Mouse (Mus musculus): ENCODE results near the gene Dap. TPM values are rescaled to one million over a fixed set of nuclear protein-coding genes. Genes with fewer than 3 reads are reported as not detected.

The Dap gene
- polyA plus RNA-seq, 1 experiment from 2014 or later: 87.1 TPM

- Histone ChIP-seq H3K4me2 (replicated peaks; ENCODE audit: low read depth, low read length) (no peak overlapping the region), H3K27me3 (ENCODE audit: control insufficient read depth, insufficient read depth, low read length) (no peaks in the 10 kb centered on the region), H3K4me3 (ENCODE audit: low read length) (no peak overlapping the region), H3K9ac (ENCODE audit: low read depth, low read length) (no peak overlapping the region), H3K36me3 (ENCODE audit: control insufficient read depth, insufficient read depth, low read length) (no peaks in the 10 kb centered on the region), H3K27ac (ENCODE audit: low read depth, low read length) (no peak overlapping the region), H3K4me1 (ENCODE audit: control insufficient read depth, insufficient read depth, low read length) (peaks cover 14% of the 10 kb centered on the region), H3K9me3 (ENCODE audit: control insufficient read depth, low read length) (no peaks in the 10 kb centered on the region)
- ATAC-seq (ENCODE audit: low FRiP score, low TSS enrichment): no peak
- WGBS: 90% methylated on average over 4 of the region's 4 CpGs
Measured at GRCm38 (mm10) chr15:31253963-31254362, 29.8 kb downstream of the Dap start.

DNA sequence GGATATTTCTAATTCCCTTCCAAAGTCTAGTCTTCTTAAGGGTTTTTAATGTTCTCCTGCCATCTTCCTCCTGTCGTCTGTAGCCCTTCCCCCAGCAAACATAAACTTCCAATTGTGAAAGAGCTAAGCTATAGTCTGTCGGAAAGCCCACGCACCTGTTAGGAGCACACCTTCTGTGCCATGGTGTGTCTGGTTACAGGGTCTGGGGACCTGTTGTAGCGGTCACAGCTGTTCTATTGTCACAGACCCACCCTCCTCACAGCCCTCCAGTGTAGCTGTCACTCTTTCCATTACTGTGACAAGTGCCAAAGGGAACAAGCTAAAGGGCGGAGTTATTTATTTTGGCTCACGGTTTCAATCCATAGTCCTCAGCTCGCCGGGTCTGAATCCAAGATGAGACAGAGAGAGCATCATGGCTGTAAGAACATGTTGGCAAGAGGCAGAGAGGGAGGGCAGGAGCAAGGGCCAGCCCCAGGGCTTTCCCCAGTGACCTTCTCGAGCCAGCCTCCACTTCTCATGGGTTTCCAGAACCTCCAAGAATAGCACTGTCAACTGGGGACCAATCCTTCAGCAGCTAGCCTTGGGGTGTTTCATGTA lies 30.9 kb downstream of the Dap start:
- peaks cover 14% of the 10 kb centered on the region for H3K4me1 ChIP-seq (ENCODE audit: control insufficient read depth, insufficient read depth, low read length)

GRCm38 (mm10) chr15:31255762-31256161 lies 31.6 kb downstream of the Dap start:
- H3K27ac ChIP-seq (ENCODE audit: low read depth, low read length): no peak overlapping the region
- H3K9ac ChIP-seq (ENCODE audit: low read depth, low read length): no peak overlapping the region
- no peak overlapping the region for H3K4me3 ChIP-seq (ENCODE audit: low read length)
- H3K4me1 ChIP-seq (ENCODE audit: control insufficient read depth, insufficient read depth, low read length): peaks cover 15% of the 10 kb centered on the region
- no peaks in the 10 kb centered on the region for H3K27me3 ChIP-seq (ENCODE audit: control insufficient read depth, insufficient read depth, low read length)
- WGBS: 74% methylated on average over 6 of the region's 6 CpGs
- H3K9me3 ChIP-seq (ENCODE audit: control insufficient read depth, low read length): no peaks in the 10 kb centered on the region
- no peak for ATAC-seq (ENCODE audit: low FRiP score, low TSS enrichment)
- no peak overlapping the region for H3K4me2 ChIP-seq (replicated peaks; ENCODE audit: low read depth, low read length)
- H3K36me3 ChIP-seq (ENCODE audit: control insufficient read depth, insufficient read depth, low read length): no peaks in the 10 kb centered on the region

More for the DNA sequence above, 30.9 kb downstream of the Dap start:
- no peak for ATAC-seq (ENCODE audit: low FRiP score, low TSS enrichment)
- H3K27me3 ChIP-seq (ENCODE audit: control insufficient read depth, insufficient read depth, low read length): no peaks in the 10 kb centered on the region
- H3K36me3 ChIP-seq (ENCODE audit: control insufficient read depth, insufficient read depth, low read length): no peaks in the 10 kb centered on the region
- H3K9me3 ChIP-seq (ENCODE audit: control insufficient read depth, low read length): no peaks in the 10 kb centered on the region
- 84% methylated on average over 9 of the region's 9 CpGs for WGBS
- H3K4me2 ChIP-seq (replicated peaks; ENCODE audit: low read depth, low read length): no peak overlapping the region
- no peak overlapping the region for H3K9ac ChIP-seq (ENCODE audit: low read depth, low read length)
- H3K27ac ChIP-seq (ENCODE audit: low read depth, low read length): no peak overlapping the region
- H3K4me3 ChIP-seq (ENCODE audit: low read length): no peak overlapping the region

DNA sequence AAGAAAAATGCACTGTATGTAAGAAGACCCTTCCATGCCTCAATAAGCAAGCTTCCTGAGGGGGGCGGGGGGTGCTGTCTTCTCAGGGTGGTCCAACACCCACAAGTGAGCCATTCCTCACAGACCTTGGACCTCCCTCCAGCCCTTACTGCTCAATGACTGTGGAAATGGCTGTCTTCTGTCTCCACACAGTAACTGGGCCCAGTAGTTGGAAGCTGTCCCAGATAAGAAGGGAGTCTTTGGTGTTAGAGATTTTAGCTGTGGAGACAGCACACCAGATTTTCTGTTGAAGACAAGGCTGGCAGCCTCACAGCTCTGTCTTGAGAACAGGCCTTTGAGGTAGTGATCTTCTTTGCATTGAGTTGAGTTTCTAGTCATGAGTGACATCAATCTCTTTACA lies 33.2 kb downstream of the Dap start:
- H3K27ac ChIP-seq (ENCODE audit: low read depth, low read length): no peak overlapping the region
- no peaks in the 10 kb centered on the region for H3K27me3 ChIP-seq (ENCODE audit: control insufficient read depth, insufficient read depth, low read length)
- H3K4me3 ChIP-seq (ENCODE audit: low read length): no peak overlapping the region
- peaks cover 26% of the 10 kb centered on the region for H3K4me1 ChIP-seq (ENCODE audit: control insufficient read depth, insufficient read depth, low read length)
- H3K9ac ChIP-seq (ENCODE audit: low read depth, low read length): no peak overlapping the region
- H3K36me3 ChIP-seq (ENCODE audit: control insufficient read depth, insufficient read depth, low read length): no peaks in the 10 kb centered on the region
- no peak overlapping the region for H3K4me2 ChIP-seq (replicated peaks; ENCODE audit: low read depth, low read length)
- no peaks in the 10 kb centered on the region for H3K9me3 ChIP-seq (ENCODE audit: control insufficient read depth, low read length)
- WGBS: 69% methylated on average over 1 of the region's 1 CpGs
- no peak for ATAC-seq (ENCODE audit: low FRiP score, low TSS enrichment)

DNA sequence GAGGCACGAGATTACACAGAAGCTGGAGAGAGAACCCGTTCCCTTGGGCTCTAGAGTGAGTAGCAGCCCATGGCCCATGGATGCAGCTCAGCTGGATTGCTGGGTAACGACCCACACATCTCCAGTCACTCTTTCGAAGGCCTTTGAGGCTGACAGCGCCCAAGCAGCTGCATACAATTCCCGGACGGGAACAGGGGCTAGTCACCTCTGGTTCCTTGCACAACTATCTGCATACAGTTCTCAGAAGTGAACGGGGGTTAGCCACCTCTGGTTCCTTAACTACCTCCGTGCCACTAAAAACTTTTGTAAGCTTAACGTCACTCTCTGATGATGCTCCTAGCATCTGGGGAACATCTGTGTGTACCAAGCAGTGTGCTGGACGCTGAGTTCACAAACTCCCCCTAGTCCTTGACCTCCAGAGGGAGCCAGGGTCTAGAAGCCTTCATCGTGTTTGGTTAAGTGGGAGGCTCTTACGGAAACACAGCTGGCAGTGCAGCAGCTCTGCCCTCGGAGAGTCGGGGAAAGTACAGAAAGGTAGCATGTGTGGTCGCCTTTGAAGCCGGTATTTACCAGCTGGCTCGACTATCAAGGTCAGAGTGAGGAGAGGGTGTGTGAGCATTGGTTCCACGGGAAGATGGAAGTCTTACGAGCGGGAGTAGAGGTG lies 34.0 kb downstream of the Dap start:
- H3K4me2 ChIP-seq (replicated peaks; ENCODE audit: low read depth, low read length): no peak overlapping the region
- H3K27me3 ChIP-seq (ENCODE audit: control insufficient read depth, insufficient read depth, low read length): no peaks in the 10 kb centered on the region
- peak; percentile 20; the same call in 1 of the 2 replicates for ATAC-seq (ENCODE audit: low FRiP score, low TSS enrichment)
- H3K4me3 ChIP-seq (ENCODE audit: low read length): no peak overlapping the region
- H3K9me3 ChIP-seq (ENCODE audit: control insufficient read depth, low read length): no peaks in the 10 kb centered on the region
- H3K36me3 ChIP-seq (ENCODE audit: control insufficient read depth, insufficient read depth, low read length): no peaks in the 10 kb centered on the region
- H3K4me1 ChIP-seq (ENCODE audit: control insufficient read depth, insufficient read depth, low read length): peaks cover 28% of the 10 kb centered on the region
- no peak overlapping the region for H3K9ac ChIP-seq (ENCODE audit: low read depth, low read length)
- WGBS: 48% methylated on average over 21 of the region's 21 CpGs
- H3K27ac ChIP-seq (ENCODE audit: low read depth, low read length): no peak overlapping the region

DNA sequence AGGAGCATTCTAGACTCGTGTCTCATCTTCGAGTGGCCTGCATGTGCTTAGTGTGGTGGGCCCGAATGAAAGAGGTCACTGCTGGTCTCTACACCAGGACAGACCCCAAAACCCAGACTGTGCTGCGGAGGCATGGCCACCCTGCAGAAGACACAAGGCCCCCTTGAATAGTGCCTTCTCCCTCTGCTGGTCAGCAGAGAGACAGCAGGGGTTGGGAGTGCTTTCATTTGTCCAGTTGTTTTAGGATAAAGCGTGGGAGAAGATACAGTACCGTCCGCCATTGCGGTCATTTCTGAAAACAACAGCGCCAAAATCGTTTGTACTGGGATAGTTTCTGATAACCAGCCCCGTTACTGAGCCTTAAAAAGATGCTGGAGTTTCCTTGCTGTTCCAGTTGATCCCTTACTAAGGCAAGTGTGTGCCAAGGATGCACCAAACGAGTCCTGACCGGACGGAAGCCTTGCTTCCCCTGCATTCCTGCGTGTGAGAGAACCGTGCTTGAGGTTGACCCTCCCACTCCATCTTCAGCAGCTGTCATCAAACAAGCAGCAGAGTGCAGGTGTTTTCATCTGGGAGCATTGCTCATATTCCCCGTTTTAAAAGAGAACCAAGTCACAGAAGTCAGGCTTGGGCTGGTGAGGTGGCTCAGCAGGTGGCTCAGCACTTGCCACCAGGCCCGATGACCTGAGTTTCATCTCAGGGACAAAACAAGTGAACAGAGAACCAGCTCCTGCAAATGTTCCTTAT lies 34.8 kb downstream of the Dap start:
- Histone ChIP-seq H3K9me3 (ENCODE audit: control insufficient read depth, low read length) (no peaks in the 10 kb centered on the region), H3K4me2 (replicated peaks; ENCODE audit: low read depth, low read length) (no peak overlapping the region), H3K36me3 (ENCODE audit: control insufficient read depth, insufficient read depth, low read length) (no peaks in the 10 kb centered on the region), H3K4me1 (ENCODE audit: control insufficient read depth, insufficient read depth, low read length) (peaks cover 28% of the 10 kb centered on the region), H3K27ac (ENCODE audit: low read depth, low read length) (no peak overlapping the region), H3K27me3 (ENCODE audit: control insufficient read depth, insufficient read depth, low read length) (no peaks in the 10 kb centered on the region), H3K9ac (ENCODE audit: low read depth, low read length) (no peak overlapping the region), H3K4me3 (ENCODE audit: low read length) (no peak overlapping the region)
- WGBS: 73% methylated on average over 18 of the region's 18 CpGs
- ATAC-seq (ENCODE audit: low FRiP score, low TSS enrichment): peak; percentile 33; the same call in 1 of the 2 replicates

- no peak overlapping the region for H3K27ac ChIP-seq (ENCODE audit: low read depth, low read length)
- peaks cover 28% of the 10 kb centered on the region for H3K4me1 ChIP-seq (ENCODE audit: control insufficient read depth, insufficient read depth, low read length)
Measured at GRCm38 (mm10) chr15:31261094-31261493, 37.0 kb downstream of the Dap start.

GRCm38 (mm10) chr15:31262361-31262760 lies 38.2 kb downstream of the Dap start:
- Histone ChIP-seq H3K4me2 (replicated peaks; ENCODE audit: low read depth, low read length) (no peak overlapping the region), H3K27me3 (ENCODE audit: control insufficient read depth, insufficient read depth, low read length) (no peaks in the 10 kb centered on the region), H3K9me3 (ENCODE audit: control insufficient read depth, low read length) (no peaks in the 10 kb centered on the region), H3K36me3 (ENCODE audit: control insufficient read depth, insufficient read depth, low read length) (no peaks in the 10 kb centered on the region), H3K4me3 (ENCODE audit: low read length) (no peak overlapping the region), H3K4me1 (ENCODE audit: control insufficient read depth, insufficient read depth, low read length) (peaks cover 17% of the 10 kb centered on the region), H3K9ac (ENCODE audit: low read depth, low read length) (no peak overlapping the region), H3K27ac (ENCODE audit: low read depth, low read length) (no peak overlapping the region)
- ATAC-seq (ENCODE audit: low FRiP score, low TSS enrichment): no peak
- 64% methylated on average over 9 of the region's 9 CpGs for WGBS

More at GRCm38 (mm10) chr15:31261094-31261493, 37.0 kb downstream of the Dap start:
- no peak for ATAC-seq (ENCODE audit: low FRiP score, low TSS enrichment)
- Histone ChIP-seq H3K4me3 (ENCODE audit: low read length) (no peak overlapping the region), H3K9ac (ENCODE audit: low read depth, low read length) (no peak overlapping the region), H3K27me3 (ENCODE audit: control insufficient read depth, insufficient read depth, low read length) (no peaks in the 10 kb centered on the region), H3K36me3 (ENCODE audit: control insufficient read depth, insufficient read depth, low read length) (no peaks in the 10 kb centered on the region), H3K4me2 (replicated peaks; ENCODE audit: low read depth, low read length) (no peak overlapping the region), H3K9me3 (ENCODE audit: control insufficient read depth, low read length) (no peaks in the 10 kb centered on the region)
- 77% methylated on average over 10 of the region's 10 CpGs for WGBS

DNA sequence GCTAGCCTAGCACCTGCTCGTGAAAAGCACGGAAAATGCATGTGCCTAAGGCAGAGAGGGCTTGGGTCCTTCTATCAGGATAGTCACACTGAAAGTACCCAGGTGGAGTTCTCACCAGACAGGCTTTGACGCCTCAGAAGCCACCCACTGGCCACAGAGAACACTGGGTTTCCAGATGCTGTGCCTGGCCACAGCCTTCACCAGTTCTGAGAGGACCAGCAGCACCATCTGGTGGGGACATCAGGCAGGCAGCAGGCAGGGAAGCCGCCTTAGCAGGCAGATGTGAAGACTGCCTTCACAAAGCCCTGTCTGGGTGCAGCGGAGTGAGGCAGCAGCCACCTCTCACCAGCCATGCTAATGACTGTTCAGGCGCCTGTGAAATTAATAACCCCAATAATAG lies 40.7 kb downstream of the Dap start:
- peaks cover 13% of the 10 kb centered on the region for H3K4me1 ChIP-seq (ENCODE audit: control insufficient read depth, insufficient read depth, low read length)
- H3K27ac ChIP-seq (ENCODE audit: low read depth, low read length): no peak overlapping the region
- no peak overlapping the region for H3K4me2 ChIP-seq (replicated peaks; ENCODE audit: low read depth, low read length)
- H3K36me3 ChIP-seq (ENCODE audit: control insufficient read depth, insufficient read depth, low read length): no peaks in the 10 kb centered on the region
- 26% methylated on average over 6 of the region's 6 CpGs for WGBS
- no peak overlapping the region for H3K9ac ChIP-seq (ENCODE audit: low read depth, low read length)
- no peaks in the 10 kb centered on the region for H3K27me3 ChIP-seq (ENCODE audit: control insufficient read depth, insufficient read depth, low read length)
- no peaks in the 10 kb centered on the region for H3K9me3 ChIP-seq (ENCODE audit: control insufficient read depth, low read length)
- no peak overlapping the region for H3K4me3 ChIP-seq (ENCODE audit: low read length)
- ATAC-seq (ENCODE audit: low FRiP score, low TSS enrichment): peak; percentile 75

All from kidney, embryonic 14.5 days (tissue).